Mouse (Mus musculus): ENCODE results near the gene Pde3a. TPM values are rescaled to one million over a fixed set of nuclear protein-coding genes. Genes with fewer than 3 reads are reported as not detected.

Pde3a gene
- polyA plus RNA-seq, 1 experiment from 2014 or later = 1.4 TPM

DNA sequence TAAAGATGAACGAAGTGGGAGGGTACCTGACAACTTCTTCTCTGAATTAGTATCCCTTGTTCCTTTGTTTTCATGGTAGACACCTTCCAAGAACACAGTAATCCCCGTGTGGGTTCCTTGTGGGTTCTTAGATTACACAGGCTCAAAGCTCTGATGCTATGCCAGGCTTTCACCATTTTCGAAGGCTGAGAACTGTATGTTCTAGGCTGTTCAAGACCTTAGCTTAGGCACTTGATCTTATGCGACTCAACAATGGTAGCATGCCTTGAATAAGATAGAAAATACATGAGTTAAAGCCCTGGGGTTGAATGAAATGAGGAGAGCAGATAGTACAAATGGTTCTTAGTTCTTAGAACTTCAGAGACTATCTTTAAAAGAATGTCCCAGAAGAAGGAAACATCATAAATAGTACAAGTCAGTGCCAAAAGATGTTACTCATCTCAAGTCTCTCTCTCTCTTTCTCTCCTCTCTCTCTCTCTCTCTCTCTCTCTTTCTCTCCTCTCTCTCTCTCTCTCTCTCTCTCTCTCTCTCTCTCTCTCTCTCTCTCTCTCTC lies 83.6 kb downstream of the Pde3a start:
- H3K4me2 ChIP-seq (ENCODE audit: low read length) = no peak overlapping the region
- H3K9me3 ChIP-seq (ENCODE audit: control insufficient read depth, low read length) = no peaks in the 10 kb centered on the region
- H3K4me1 ChIP-seq (replicated peaks; ENCODE audit: control insufficient read depth, insufficient read depth, low read length) = no peaks in the 10 kb centered on the region
- no peaks in the 10 kb centered on the region for H3K36me3 ChIP-seq (ENCODE audit: control insufficient read depth, insufficient read depth)
- WGBS = 85% methylated on average over 4 of the region's 4 CpGs
- H3K4me3 ChIP-seq (replicated peaks; ENCODE audit: low read length) = no peak overlapping the region
- H3K27ac ChIP-seq (ENCODE audit: low read length) = no peak overlapping the region
- no peaks in the 10 kb centered on the region for H3K27me3 ChIP-seq (replicated peaks; ENCODE audit: control insufficient read depth, insufficient read depth, low read length)
- H3K9ac ChIP-seq (replicated peaks; ENCODE audit: low read depth, low read length) = no peak overlapping the region
- no peak for ATAC-seq

DNA sequence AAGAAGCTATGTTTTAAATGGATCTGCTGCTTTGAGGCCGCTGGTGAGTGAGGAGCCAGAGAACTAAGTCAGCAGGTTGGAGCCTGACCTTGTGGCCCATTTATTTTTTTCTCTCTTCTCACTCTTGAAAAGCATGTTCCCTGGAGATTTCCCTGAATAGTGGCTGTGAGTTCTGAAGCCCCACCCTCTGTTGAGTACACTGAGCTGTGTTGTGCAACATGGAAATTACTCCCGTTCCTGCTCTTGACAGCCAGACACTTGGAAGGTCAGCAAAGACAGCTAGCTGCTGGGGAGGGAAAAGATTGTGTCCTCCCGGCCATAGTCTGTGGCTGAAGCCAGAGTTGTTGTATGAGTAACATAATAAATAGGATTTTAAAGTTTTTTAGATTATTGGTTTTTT lies 84.2 kb downstream of the Pde3a start:
- no peak overlapping the region for H3K4me2 ChIP-seq (ENCODE audit: low read length)
- no peak overlapping the region for H3K9ac ChIP-seq (replicated peaks; ENCODE audit: low read depth, low read length)
- H3K27me3 ChIP-seq (replicated peaks; ENCODE audit: control insufficient read depth, insufficient read depth, low read length) = no peaks in the 10 kb centered on the region
- no peak overlapping the region for H3K4me3 ChIP-seq (replicated peaks; ENCODE audit: low read length)
- H3K9me3 ChIP-seq (ENCODE audit: control insufficient read depth, low read length) = no peaks in the 10 kb centered on the region
- ATAC-seq = no peak
- no peaks in the 10 kb centered on the region for H3K36me3 ChIP-seq (ENCODE audit: control insufficient read depth, insufficient read depth)
- no peaks in the 10 kb centered on the region for H3K4me1 ChIP-seq (replicated peaks; ENCODE audit: control insufficient read depth, insufficient read depth, low read length)
- no peak overlapping the region for H3K27ac ChIP-seq (ENCODE audit: low read length)
- 41% methylated on average over 3 of the region's 3 CpGs for WGBS

GRCm38 (mm10) chr6:141335878-141336277 lies 86.8 kb downstream of the Pde3a start:
- H3K4me1 ChIP-seq (replicated peaks; ENCODE audit: control insufficient read depth, insufficient read depth, low read length) = no peaks in the 10 kb centered on the region
- no peaks in the 10 kb centered on the region for H3K36me3 ChIP-seq (ENCODE audit: control insufficient read depth, insufficient read depth)
- no peaks in the 10 kb centered on the region for H3K27me3 ChIP-seq (replicated peaks; ENCODE audit: control insufficient read depth, insufficient read depth, low read length)
- no peak overlapping the region for H3K4me3 ChIP-seq (replicated peaks; ENCODE audit: low read length)
- no peaks in the 10 kb centered on the region for H3K9me3 ChIP-seq (ENCODE audit: control insufficient read depth, low read length)
- H3K27ac ChIP-seq (ENCODE audit: low read length) = no peak overlapping the region
- ATAC-seq = no peak
- no peak overlapping the region for H3K4me2 ChIP-seq (ENCODE audit: low read length)
- WGBS = 78% methylated on average over 1 of the region's 1 CpGs
- no peak overlapping the region for H3K9ac ChIP-seq (replicated peaks; ENCODE audit: low read depth, low read length)

- no peak for ATAC-seq
- 82% methylated on average over 4 of the region's 4 CpGs for WGBS
- Histone ChIP-seq H3K9ac (replicated peaks; ENCODE audit: low read depth, low read length) (no peak overlapping the region), H3K4me1 (replicated peaks; ENCODE audit: control insufficient read depth, insufficient read depth, low read length) (no peaks in the 10 kb centered on the region), H3K4me2 (ENCODE audit: low read length) (no peak overlapping the region), H3K27ac (ENCODE audit: low read length) (no peak overlapping the region), H3K27me3 (replicated peaks; ENCODE audit: control insufficient read depth, insufficient read depth, low read length) (no peaks in the 10 kb centered on the region), H3K4me3 (replicated peaks; ENCODE audit: low read length) (no peak overlapping the region), H3K9me3 (ENCODE audit: control insufficient read depth, low read length) (no peaks in the 10 kb centered on the region), H3K36me3 (ENCODE audit: control insufficient read depth, insufficient read depth) (no peaks in the 10 kb centered on the region)
Measured at GRCm38 (mm10) chr6:141336438-141336837, 87.4 kb downstream of the Pde3a start.

- Histone ChIP-seq H3K9me3 (ENCODE audit: control insufficient read depth, low read length) (no peaks in the 10 kb centered on the region), H3K9ac (replicated peaks; ENCODE audit: low read depth, low read length) (no peak overlapping the region), H3K27me3 (replicated peaks; ENCODE audit: control insufficient read depth, insufficient read depth, low read length) (no peaks in the 10 kb centered on the region), H3K36me3 (ENCODE audit: control insufficient read depth, insufficient read depth) (no peaks in the 10 kb centered on the region), H3K4me3 (replicated peaks; ENCODE audit: low read length) (no peak overlapping the region), H3K4me1 (replicated peaks; ENCODE audit: control insufficient read depth, insufficient read depth, low read length) (no peaks in the 10 kb centered on the region), H3K27ac (ENCODE audit: low read length) (no peak overlapping the region), H3K4me2 (ENCODE audit: low read length) (no peak overlapping the region)
- WGBS = 50% methylated on average over 8 of the region's 8 CpGs
- no peak for ATAC-seq
Measured at GRCm38 (mm10) chr6:141337673-141338072, 88.6 kb downstream of the Pde3a start.

- no peaks in the 10 kb centered on the region for H3K36me3 ChIP-seq (ENCODE audit: control insufficient read depth, insufficient read depth)
- H3K27ac ChIP-seq (ENCODE audit: low read length) = no peak overlapping the region
- H3K4me3 ChIP-seq (replicated peaks; ENCODE audit: low read length) = no peak overlapping the region
- 76% methylated on average over 2 of the region's 2 CpGs for WGBS
- no peaks in the 10 kb centered on the region for H3K9me3 ChIP-seq (ENCODE audit: control insufficient read depth, low read length)
- H3K9ac ChIP-seq (replicated peaks; ENCODE audit: low read depth, low read length) = no peak overlapping the region
- H3K4me1 ChIP-seq (replicated peaks; ENCODE audit: control insufficient read depth, insufficient read depth, low read length) = no peaks in the 10 kb centered on the region
- H3K27me3 ChIP-seq (replicated peaks; ENCODE audit: control insufficient read depth, insufficient read depth, low read length) = no peaks in the 10 kb centered on the region
- no peak overlapping the region for H3K4me2 ChIP-seq (ENCODE audit: low read length)
- no peak for ATAC-seq
Measured at GRCm38 (mm10) chr6:141341385-141341784, 92.3 kb downstream of the Pde3a start.

- ATAC-seq = no peak
- H3K9me3 ChIP-seq (ENCODE audit: control insufficient read depth, low read length) = no peaks in the 10 kb centered on the region
- no peak overlapping the region for H3K4me3 ChIP-seq (replicated peaks; ENCODE audit: low read length)
- no peaks in the 10 kb centered on the region for H3K4me1 ChIP-seq (replicated peaks; ENCODE audit: control insufficient read depth, insufficient read depth, low read length)
- no peak overlapping the region for H3K9ac ChIP-seq (replicated peaks; ENCODE audit: low read depth, low read length)
- H3K27me3 ChIP-seq (replicated peaks; ENCODE audit: control insufficient read depth, insufficient read depth, low read length) = no peaks in the 10 kb centered on the region
- H3K27ac ChIP-seq (ENCODE audit: low read length) = no peak overlapping the region
- 84% methylated on average over 4 of the region's 4 CpGs for WGBS
- H3K4me2 ChIP-seq (ENCODE audit: low read length) = no peak overlapping the region
- no peaks in the 10 kb centered on the region for H3K36me3 ChIP-seq (ENCODE audit: control insufficient read depth, insufficient read depth)
Measured at GRCm38 (mm10) chr6:141347870-141348269, 98.8 kb downstream of the Pde3a start.

- Histone ChIP-seq H3K4me1 (replicated peaks; ENCODE audit: control insufficient read depth, insufficient read depth, low read length) (no peaks in the 10 kb centered on the region), H3K27ac (ENCODE audit: low read length) (no peak overlapping the region), H3K36me3 (ENCODE audit: control insufficient read depth, insufficient read depth) (no peaks in the 10 kb centered on the region), H3K4me2 (ENCODE audit: low read length) (no peak overlapping the region), H3K27me3 (replicated peaks; ENCODE audit: control insufficient read depth, insufficient read depth, low read length) (no peaks in the 10 kb centered on the region), H3K9ac (replicated peaks; ENCODE audit: low read depth, low read length) (no peak overlapping the region), H3K9me3 (ENCODE audit: control insufficient read depth, low read length) (no peaks in the 10 kb centered on the region), H3K4me3 (replicated peaks; ENCODE audit: low read length) (no peak overlapping the region)
- no peak for ATAC-seq
- 90% methylated on average over 9 of the region's 9 CpGs for WGBS
Measured at GRCm38 (mm10) chr6:141348542-141348941, 99.5 kb downstream of the Pde3a start.

GRCm38 (mm10) chr6:141350261-141350660 lies 101.2 kb downstream of the Pde3a start:
- no peak overlapping the region for H3K27ac ChIP-seq (ENCODE audit: low read length)
- no peak overlapping the region for H3K4me3 ChIP-seq (replicated peaks; ENCODE audit: low read length)
- H3K9me3 ChIP-seq (ENCODE audit: control insufficient read depth, low read length) = no peaks in the 10 kb centered on the region
- H3K27me3 ChIP-seq (replicated peaks; ENCODE audit: control insufficient read depth, insufficient read depth, low read length) = no peaks in the 10 kb centered on the region
- WGBS = 90% methylated on average over 5 of the region's 5 CpGs
- ATAC-seq = no peak
- H3K9ac ChIP-seq (replicated peaks; ENCODE audit: low read depth, low read length) = no peak overlapping the region
- H3K4me2 ChIP-seq (ENCODE audit: low read length) = no peak overlapping the region
- no peaks in the 10 kb centered on the region for H3K4me1 ChIP-seq (replicated peaks; ENCODE audit: control insufficient read depth, insufficient read depth, low read length)
- no peaks in the 10 kb centered on the region for H3K36me3 ChIP-seq (ENCODE audit: control insufficient read depth, insufficient read depth)

DNA sequence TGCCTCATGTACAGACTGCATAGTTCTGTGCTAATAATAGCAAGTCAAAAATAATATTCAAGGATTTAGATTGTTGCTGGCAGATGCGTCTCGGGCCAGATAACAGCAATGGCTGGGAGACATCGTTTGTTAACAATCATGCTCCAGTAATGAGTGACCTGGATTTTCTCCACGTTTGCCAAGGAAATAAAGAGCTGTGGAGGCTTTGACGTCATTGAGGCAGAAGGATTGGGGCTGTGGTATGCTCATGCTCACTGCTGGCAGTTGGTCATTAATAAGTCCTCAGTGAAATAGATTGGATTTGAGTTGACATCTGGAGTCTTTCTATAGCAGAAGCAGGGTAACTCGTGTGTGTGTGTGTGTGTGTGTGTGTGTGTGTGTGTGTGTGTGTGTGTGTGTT lies 103.2 kb downstream of the Pde3a start:
- no peaks in the 10 kb centered on the region for H3K27me3 ChIP-seq (replicated peaks; ENCODE audit: control insufficient read depth, insufficient read depth, low read length)
- no peak for ATAC-seq
- H3K4me2 ChIP-seq (ENCODE audit: low read length) = no peak overlapping the region
- 50% methylated on average over 6 of the region's 6 CpGs for WGBS
- no peaks in the 10 kb centered on the region for H3K4me1 ChIP-seq (replicated peaks; ENCODE audit: control insufficient read depth, insufficient read depth, low read length)
- H3K9ac ChIP-seq (replicated peaks; ENCODE audit: low read depth, low read length) = no peak overlapping the region
- no peaks in the 10 kb centered on the region for H3K36me3 ChIP-seq (ENCODE audit: control insufficient read depth, insufficient read depth)
- H3K27ac ChIP-seq (ENCODE audit: low read length) = no peak overlapping the region
- no peak overlapping the region for H3K4me3 ChIP-seq (replicated peaks; ENCODE audit: low read length)
- H3K9me3 ChIP-seq (ENCODE audit: control insufficient read depth, low read length) = no peaks in the 10 kb centered on the region
